Mouse (Mus musculus): ENCODE measurements at regions not wholly inside any gene's neighbourhood (a gene's known extent, or its start where the extent isn't known, plus 50 kb on each side); places are given as distances from the start of the nearest gene placed in this dataset.

GRCm38 (mm10) chr11:109032729-109033128 is 111.4 kb downstream of the E030025P04Rik start:
- DNase-seq (ENCODE audit: low spot score): no peak

GRCm38 (mm10) chr11:109030486-109030885 is 110.3 kb downstream of the Axin2 start:
- H3K27me3 ChIP-seq (ENCODE audit: control insufficient read depth, insufficient read depth, low read length): no peaks in the 10 kb centered on the region
- H3K9me3 ChIP-seq (ENCODE audit: control insufficient read depth, low read length): no peaks in the 10 kb centered on the region
- no peak overlapping the region for H3K4me3 ChIP-seq (ENCODE audit: low read depth, low read length)
- no peak overlapping the region for H3K9ac ChIP-seq (ENCODE audit: low read length)
- H3K27ac ChIP-seq (ENCODE audit: low read depth, low read length): no peak overlapping the region
- no peaks in the 10 kb centered on the region for H3K36me3 ChIP-seq (ENCODE audit: control insufficient read depth, insufficient read depth, low read length)
- ATAC-seq (replicated peaks; ENCODE audit: low FRiP score) (0 out of 2 replicates have a peak, but pooled peaks have one; percentile 64), DNase-seq (ENCODE audit: low spot score) (peak; percentile 84)
- 23% methylated on average over 3 of the region's 3 CpGs for WGBS
- H3K4me1 ChIP-seq (replicated peaks; ENCODE audit: control insufficient read depth, insufficient read depth, low read length): no peaks in the 10 kb centered on the region
- H3K4me2 ChIP-seq (ENCODE audit: low read depth, low read length, severe bottlenecking): no peak overlapping the region

More at GRCm38 (mm10) chr11:109032729-109033128, 111.4 kb downstream of the E030025P04Rik start:
- H3K4me2 ChIP-seq (ENCODE audit: low read depth, low read length, severe bottlenecking): no peak overlapping the region
- no peak overlapping the region for H3K27ac ChIP-seq (ENCODE audit: low read depth, low read length)
- no peak overlapping the region for H3K9ac ChIP-seq (ENCODE audit: low read length)
- 29% methylated on average over 6 of the region's 6 CpGs for WGBS
- H3K4me3 ChIP-seq (ENCODE audit: low read depth, low read length): no peak overlapping the region
- no peaks in the 10 kb centered on the region for H3K9me3 ChIP-seq (ENCODE audit: control insufficient read depth, low read length)
- no peaks in the 10 kb centered on the region for H3K27me3 ChIP-seq (ENCODE audit: control insufficient read depth, insufficient read depth, low read length)
- ATAC-seq (replicated peaks; ENCODE audit: low FRiP score): no peak
- H3K4me1 ChIP-seq (replicated peaks; ENCODE audit: control insufficient read depth, insufficient read depth, low read length): no peaks in the 10 kb centered on the region
- H3K36me3 ChIP-seq (ENCODE audit: control insufficient read depth, insufficient read depth, low read length): no peaks in the 10 kb centered on the region

- no peak overlapping the region for H3K9ac ChIP-seq (ENCODE audit: low read length)
- no peak overlapping the region for H3K4me3 ChIP-seq (ENCODE audit: low read depth, low read length)
- H3K27me3 ChIP-seq (ENCODE audit: control insufficient read depth, insufficient read depth, low read length): no peaks in the 10 kb centered on the region
- H3K4me2 ChIP-seq (ENCODE audit: low read depth, low read length, severe bottlenecking): no peak overlapping the region
- 84% methylated on average over 7 of the region's 7 CpGs for WGBS
- H3K9me3 ChIP-seq (ENCODE audit: control insufficient read depth, low read length): no peaks in the 10 kb centered on the region
- H3K36me3 ChIP-seq (ENCODE audit: control insufficient read depth, insufficient read depth, low read length): no peaks in the 10 kb centered on the region
- peak; percentile 66 for ATAC-seq (replicated peaks; ENCODE audit: low FRiP score)
- H3K27ac ChIP-seq (ENCODE audit: low read depth, low read length): no peak overlapping the region
- DNase-seq (ENCODE audit: low spot score): no peak
- H3K4me1 ChIP-seq (replicated peaks; ENCODE audit: control insufficient read depth, insufficient read depth, low read length): no peaks in the 10 kb centered on the region
These were observed 109.7 kb downstream of the Axin2 start for GRCm38 (mm10) chr11:109029894-109030293.

GRCm38 (mm10) chr11:109014806-109015205 is 94.7 kb downstream of the Axin2 start:
- ATAC-seq (replicated peaks; ENCODE audit: low FRiP score): no peak
- no peak overlapping the region for H3K9ac ChIP-seq (ENCODE audit: low read length)
- no peaks in the 10 kb centered on the region for H3K9me3 ChIP-seq (ENCODE audit: control insufficient read depth, low read length)
- no peak for DNase-seq (ENCODE audit: low spot score)
- H3K36me3 ChIP-seq (ENCODE audit: control insufficient read depth, insufficient read depth, low read length): no peaks in the 10 kb centered on the region
- H3K27ac ChIP-seq (ENCODE audit: low read depth, low read length): no peak overlapping the region
- WGBS: 84% methylated on average over 7 of the region's 7 CpGs
- no peaks in the 10 kb centered on the region for H3K4me1 ChIP-seq (replicated peaks; ENCODE audit: control insufficient read depth, insufficient read depth, low read length)
- no peak overlapping the region for H3K4me2 ChIP-seq (ENCODE audit: low read depth, low read length, severe bottlenecking)
- no peaks in the 10 kb centered on the region for H3K27me3 ChIP-seq (ENCODE audit: control insufficient read depth, insufficient read depth, low read length)
- no peak overlapping the region for H3K4me3 ChIP-seq (ENCODE audit: low read depth, low read length)

GRCm38 (mm10) chr11:109011161-109011560 is 91.0 kb downstream of the Axin2 start:
- 93% methylated on average over 6 of the region's 6 CpGs for WGBS
- ATAC-seq (replicated peaks; ENCODE audit: low FRiP score): no peak

GRCm38 (mm10) chr11:109008872-109009271 is 88.7 kb downstream of the Axin2 start:
- Histone ChIP-seq H3K9ac (ENCODE audit: low read length) (no peak overlapping the region), H3K36me3 (ENCODE audit: control insufficient read depth, insufficient read depth, low read length) (no peaks in the 10 kb centered on the region), H3K27me3 (ENCODE audit: control insufficient read depth, insufficient read depth, low read length) (no peaks in the 10 kb centered on the region), H3K4me3 (ENCODE audit: low read depth, low read length) (no peak overlapping the region), H3K4me2 (ENCODE audit: low read depth, low read length, severe bottlenecking) (no peak overlapping the region), H3K27ac (ENCODE audit: low read depth, low read length) (no peak overlapping the region), H3K9me3 (ENCODE audit: control insufficient read depth, low read length) (no peaks in the 10 kb centered on the region), H3K4me1 (replicated peaks; ENCODE audit: control insufficient read depth, insufficient read depth, low read length) (no peaks in the 10 kb centered on the region)
- ATAC-seq (replicated peaks; ENCODE audit: low FRiP score): no peak
- WGBS: 86% methylated on average over 2 of the region's 2 CpGs
- DNase-seq (ENCODE audit: low spot score): no peak

More at GRCm38 (mm10) chr11:109011161-109011560, 91.0 kb downstream of the Axin2 start:
- Histone ChIP-seq H3K9me3 (ENCODE audit: control insufficient read depth, low read length) (no peaks in the 10 kb centered on the region), H3K4me3 (ENCODE audit: low read depth, low read length) (no peak overlapping the region), H3K27me3 (ENCODE audit: control insufficient read depth, insufficient read depth, low read length) (no peaks in the 10 kb centered on the region), H3K4me2 (ENCODE audit: low read depth, low read length, severe bottlenecking) (no peak overlapping the region), H3K36me3 (ENCODE audit: control insufficient read depth, insufficient read depth, low read length) (no peaks in the 10 kb centered on the region), H3K27ac (ENCODE audit: low read depth, low read length) (no peak overlapping the region), H3K9ac (ENCODE audit: low read length) (no peak overlapping the region), H3K4me1 (replicated peaks; ENCODE audit: control insufficient read depth, insufficient read depth, low read length) (no peaks in the 10 kb centered on the region)
- DNase-seq (ENCODE audit: low spot score): no peak

- Histone ChIP-seq H3K27ac (ENCODE audit: low read depth, low read length) (no peak overlapping the region), H3K4me1 (replicated peaks; ENCODE audit: control insufficient read depth, insufficient read depth, low read length) (no peaks in the 10 kb centered on the region), H3K36me3 (ENCODE audit: control insufficient read depth, insufficient read depth, low read length) (no peaks in the 10 kb centered on the region), H3K9ac (ENCODE audit: low read length) (no peak overlapping the region), H3K4me2 (ENCODE audit: low read depth, low read length, severe bottlenecking) (no peak overlapping the region), H3K4me3 (ENCODE audit: low read depth, low read length) (no peak overlapping the region), H3K27me3 (ENCODE audit: control insufficient read depth, insufficient read depth, low read length) (no peaks in the 10 kb centered on the region), H3K9me3 (ENCODE audit: control insufficient read depth, low read length) (no peaks in the 10 kb centered on the region; the same call in 1 of the 2 replicates)
- no peak for ATAC-seq (replicated peaks; ENCODE audit: low FRiP score)
- peak; percentile 31 for DNase-seq (ENCODE audit: low spot score)
- WGBS: 93% methylated on average over 11 of the region's 11 CpGs
These were observed 85.5 kb downstream of the Axin2 start for GRCm38 (mm10) chr11:109005681-109006080.
